Mouse (Mus musculus): ENCODE results near the gene Lpcat2.

The Lpcat2 gene

GRCm38 (mm10) chr8:92921768-92922167, 66.6 kb downstream of the Lpcat2 start:
- no peak for DNase-seq

GRCm38 (mm10) chr8:92928986-92929385, 73.8 kb downstream of the Lpcat2 start:
- no peak for DNase-seq

DNA sequence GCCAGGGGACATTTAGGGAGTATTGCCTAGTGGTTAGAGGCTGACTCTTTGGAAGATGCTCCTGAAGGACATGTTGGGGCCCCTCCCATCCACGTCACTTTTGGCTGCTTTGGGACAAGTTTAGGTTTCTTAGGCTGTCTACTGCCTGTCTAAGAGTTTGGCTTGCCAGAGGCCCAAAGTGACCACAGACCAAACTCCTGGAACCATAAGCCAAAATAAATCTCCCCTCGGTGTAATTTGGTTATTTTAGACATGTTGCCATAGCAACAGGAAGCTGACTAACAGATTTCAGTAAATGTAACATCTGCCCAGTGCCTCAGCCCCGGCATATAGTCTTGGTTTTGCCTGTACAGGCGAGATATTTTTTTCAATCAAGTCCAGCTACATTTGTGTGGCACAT, 82.9 kb downstream of the Lpcat2 start:
- DNase-seq: no peak

GRCm38 (mm10) chr8:92949071-92949470, 93.9 kb downstream of the Lpcat2 start:
- no peak for DNase-seq

GRCm38 (mm10) chr8:92950639-92951371, 95.7 kb downstream of the Lpcat2 start:
- no peak for DNase-seq

GRCm38 (mm10) chr8:92954044-92954443, 98.9 kb downstream of the Lpcat2 start:
- DNase-seq: no peak

DNA sequence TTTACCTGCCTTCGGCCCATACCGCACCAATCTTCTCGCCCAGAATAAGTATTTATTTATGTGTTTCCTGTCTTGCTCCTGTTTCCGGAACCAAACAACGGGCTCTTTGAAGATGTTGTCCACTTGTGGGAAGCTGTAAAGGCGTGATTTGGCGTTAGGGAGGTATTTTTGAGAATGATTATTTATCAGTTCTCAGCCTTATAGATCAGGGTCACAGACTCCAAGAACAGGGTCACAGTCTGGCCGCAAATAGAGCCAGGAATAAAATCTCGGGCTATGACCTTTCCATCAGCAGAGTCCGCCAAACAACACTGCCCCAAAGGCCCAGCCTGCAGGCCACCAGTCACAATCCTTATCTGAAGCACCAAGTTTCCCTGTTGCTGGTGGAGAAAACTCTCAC, 104.6 kb downstream of the Lpcat2 start, which contains the start of gene Slc6a2:
Gene Slc6a2, plus strand, starts transcription at position 301 of the 400 bp plus-strand sequence.
- DNase-seq: no peak

DNA sequence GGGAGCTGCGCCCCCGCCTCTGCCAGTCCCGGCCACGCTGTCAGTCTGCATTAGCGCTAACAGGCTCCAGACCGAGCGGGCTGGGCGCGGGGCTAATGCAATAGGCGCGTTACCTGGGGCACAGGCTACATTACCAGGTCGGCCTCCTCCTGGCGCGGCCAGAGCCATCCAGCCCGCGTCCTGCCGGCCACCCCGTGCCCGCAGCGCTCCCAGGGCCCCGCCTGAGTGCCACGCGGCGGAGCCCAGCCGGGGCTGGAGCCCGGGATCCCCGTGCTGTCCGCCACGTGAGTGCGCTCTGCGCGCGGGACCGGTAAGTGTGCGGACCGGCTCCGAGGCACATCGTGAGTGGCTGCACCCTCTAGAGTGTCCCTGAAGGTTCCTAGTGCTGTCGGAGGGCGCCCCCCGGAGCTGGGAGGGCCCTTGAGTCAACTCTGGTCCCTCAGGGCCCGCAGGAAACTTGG, 105.3 kb downstream of the Lpcat2 start:
- no peak for DNase-seq

GRCm38 (mm10) chr8:92961088-92961487, 105.9 kb downstream of the Lpcat2 start:
- DNase-seq: no peak

DNA sequence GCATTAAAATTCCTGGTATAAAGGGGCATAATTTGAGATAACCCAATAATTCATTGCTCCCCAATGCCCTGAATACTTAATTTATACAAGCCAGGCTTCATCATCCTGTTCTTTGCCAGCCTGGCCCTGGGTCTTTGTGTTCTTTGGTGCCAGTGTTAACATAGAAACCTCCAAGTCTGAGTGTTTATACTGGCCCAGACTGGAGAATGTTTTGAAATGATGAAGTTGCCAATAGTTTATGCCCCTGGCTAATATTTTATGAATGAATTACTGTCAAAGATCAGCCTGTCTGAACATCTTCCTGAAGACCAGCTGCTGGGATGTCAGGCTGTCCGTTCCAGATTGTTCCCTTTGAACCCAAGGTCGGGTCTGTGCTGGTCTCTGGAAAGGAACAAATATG, 109.4 kb downstream of the Lpcat2 start:
- DNase-seq: no peak
